ENCODE assay signal across 26 mouse cellular contexts in genomic region chr12:49513131-49513530, GRCm38 (mm10).
"Had no signal": no experiment of that assay in that cellular context is flagged by ENCODE, and none has a peak within 500 bp of the region (broad histone marks: within the 10 kb centered on the region; RNA-seq: fewer than 3 reads in every experiment).

No protein-coding gene starts in this region.

- ATAC-seq: hindbrain, embryonic 16.5 days; inflammation-experienced regulatory T-cells, adult 6 months; intestine, embryonic 15.5 days; intestine, postnatal 0 days had no signal

- H3K4me1 ChIP-seq: heart, embryonic 10.5 days; heart, embryonic 12.5 days; hindbrain, embryonic 10.5 days; hindbrain, embryonic 12.5 days; intestine, embryonic 15.5 days; limb, embryonic 10.5 days; limb, embryonic 12.5 days; liver, embryonic 13.5 days; liver, embryonic 15.5 days had no signal

- H3K4me2 ChIP-seq: heart, embryonic 12.5 days; hindbrain, embryonic 12.5 days; hindbrain, embryonic 14.5 days; intestine, embryonic 15.5 days; limb, embryonic 12.5 days; liver, embryonic 11.5 days; liver, embryonic 13.5 days; liver, embryonic 15.5 days had no signal

- H3K9me3 ChIP-seq: heart, embryonic 10.5 days; heart, embryonic 12.5 days; hindbrain, embryonic 10.5 days; hindbrain, embryonic 12.5 days; intestine, embryonic 15.5 days; limb, embryonic 10.5 days; limb, embryonic 12.5 days; liver, embryonic 15.5 days had no signal

- DNase-seq: gastrocnemius, postnatal 10 days; gastrocnemius, postnatal 25 days; heart, postnatal 10 days; heart, postnatal 4 days; kidney, adult 18-20 months; kidney, adult 8-10 months; kidney, postnatal 10 days; kidney, postnatal 25 days; kidney, postnatal 4 days; liver; liver, embryonic 13.5 days had no signal

- H3K27ac ChIP-seq: heart, embryonic 10.5 days; hindbrain, embryonic 10.5 days; hindbrain, embryonic 12.5 days; hindbrain, embryonic 14.5 days; intestine, embryonic 15.5 days; layer of hippocampus, adult 2 months; left cerebral cortex, adult 2 months; limb, embryonic 10.5 days; limb, embryonic 12.5 days; liver, embryonic 13.5 days; liver, embryonic 15.5 days had no signal

- H3K4me3 ChIP-seq: heart, embryonic 10.5 days; heart, embryonic 12.5 days; hindbrain, embryonic 10.5 days; hindbrain, embryonic 12.5 days; intestine, embryonic 15.5 days; layer of hippocampus, adult 2 months; left cerebral cortex, adult 2 months; limb, embryonic 10.5 days; limb, embryonic 12.5 days; liver, embryonic 13.5 days; liver, embryonic 15.5 days had no signal

- H3K27me3 ChIP-seq: heart, embryonic 12.5 days; hindbrain, embryonic 12.5 days; intestine, embryonic 15.5 days; limb, embryonic 12.5 days; liver, embryonic 13.5 days; liver, embryonic 15.5 days had no signal

- H3K36me3 ChIP-seq: heart, embryonic 10.5 days; heart, embryonic 12.5 days; hindbrain, embryonic 10.5 days; hindbrain, embryonic 12.5 days; intestine, embryonic 15.5 days; limb, embryonic 10.5 days; limb, embryonic 12.5 days; liver, embryonic 13.5 days; liver, embryonic 15.5 days had no signal

- H3K9ac ChIP-seq: heart, embryonic 12.5 days; hindbrain, embryonic 12.5 days; hindbrain, embryonic 14.5 days; intestine, embryonic 15.5 days; limb, embryonic 12.5 days; liver, embryonic 13.5 days; liver, embryonic 15.5 days had no signal
